Mouse (Mus musculus) granulocyte monocyte progenitor cell, adult 5-6 weeks (primary cell): Measurements from ENCODE around the gene Rhobtb1. TPM values are rescaled to one million over a fixed set of nuclear protein-coding genes. Genes with fewer than 3 reads are reported as not detected.

Source experiments
- ATAC-seq: replicated peaks from 2 replicates; pipeline ENCODE4 v1.8.0; 2016; ENCODE audit warnings: mild to moderate bottlenecking, moderate TSS enrichment, inconsistent platforms; ENCODE audit not compliant: poor library complexity, severe bottlenecking
- total RNA-seq, 2 experiments: library from RNA; stranded (forward) in 1 of 2; stranded (reverse) in 1 of 2; fragments of 200-712, 200-1000 nt in 1 of 2; fragments of >200 nt in 1 of 2; fragmentation: Nextera tagmentation in 1 of 2; gene quantifications; 2 replicates each; pipeline ENCODE4 v1.2.3; 2014 to 2017

The Rhobtb1 gene
- total RNA-seq, 2 experiments from 2014 or later: 1.8 to 2.1 TPM

DNA sequence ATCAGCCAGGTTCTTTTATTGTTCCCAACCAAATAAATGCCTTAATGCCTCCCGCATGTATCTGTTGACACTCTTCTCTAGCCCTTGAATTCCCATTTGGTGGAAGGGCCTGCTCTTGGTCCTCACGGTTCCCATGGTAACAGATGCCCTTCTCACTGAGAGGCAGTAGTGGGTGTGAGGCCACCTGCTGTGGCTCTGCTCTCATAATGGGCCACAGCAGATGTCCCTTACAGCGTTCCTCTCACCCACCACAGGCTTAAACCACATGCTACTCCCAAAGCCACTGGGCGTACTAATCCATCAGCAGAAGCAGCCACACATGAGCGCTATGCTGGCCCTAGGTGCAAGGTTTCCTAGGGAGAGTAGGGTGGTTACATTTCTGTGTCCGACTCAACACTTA lies 87.1 kb downstream of the Rhobtb1 start:
- no peak for ATAC-seq

DNA sequence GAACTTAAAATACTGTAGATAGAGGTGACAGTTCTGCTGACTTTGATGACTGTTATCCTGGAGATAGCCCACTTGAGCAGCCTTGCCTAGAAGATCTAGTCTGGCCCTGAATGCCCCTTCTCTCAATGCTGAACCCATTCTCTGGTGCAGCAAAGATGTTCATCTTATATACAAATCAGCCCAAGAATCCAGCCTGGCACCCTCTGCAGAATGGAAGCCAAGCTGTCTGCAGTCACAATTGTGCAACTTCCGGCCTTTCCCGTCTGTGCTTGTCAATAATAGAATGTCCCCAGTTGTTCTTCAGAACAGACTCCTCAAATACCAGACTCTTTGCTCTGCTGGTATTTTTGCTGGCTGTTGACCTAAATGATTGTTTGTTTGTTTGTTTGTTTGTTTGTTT lies 89.3 kb downstream of the Rhobtb1 start:
- ATAC-seq: peak; percentile 72

DNA sequence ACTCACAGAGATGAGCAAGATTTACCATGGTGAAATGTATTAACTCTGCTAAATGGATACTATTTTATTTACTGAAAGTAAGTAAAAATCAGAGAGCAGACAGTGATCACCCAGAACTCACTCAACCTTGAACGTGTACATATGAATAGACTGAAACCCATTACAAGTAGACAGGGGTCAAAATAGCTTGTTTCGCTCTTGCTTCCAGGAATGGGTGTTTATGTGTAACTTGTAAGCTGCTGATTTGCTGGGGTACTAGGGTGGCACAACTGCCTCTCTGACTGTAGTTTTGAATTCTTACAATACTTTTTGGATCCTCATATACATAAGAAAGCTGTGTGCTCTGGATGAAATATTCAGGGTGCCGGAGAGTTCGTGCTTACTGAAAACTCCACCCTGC lies 93.9 kb downstream of the Rhobtb1 start:
- no peak for ATAC-seq

DNA sequence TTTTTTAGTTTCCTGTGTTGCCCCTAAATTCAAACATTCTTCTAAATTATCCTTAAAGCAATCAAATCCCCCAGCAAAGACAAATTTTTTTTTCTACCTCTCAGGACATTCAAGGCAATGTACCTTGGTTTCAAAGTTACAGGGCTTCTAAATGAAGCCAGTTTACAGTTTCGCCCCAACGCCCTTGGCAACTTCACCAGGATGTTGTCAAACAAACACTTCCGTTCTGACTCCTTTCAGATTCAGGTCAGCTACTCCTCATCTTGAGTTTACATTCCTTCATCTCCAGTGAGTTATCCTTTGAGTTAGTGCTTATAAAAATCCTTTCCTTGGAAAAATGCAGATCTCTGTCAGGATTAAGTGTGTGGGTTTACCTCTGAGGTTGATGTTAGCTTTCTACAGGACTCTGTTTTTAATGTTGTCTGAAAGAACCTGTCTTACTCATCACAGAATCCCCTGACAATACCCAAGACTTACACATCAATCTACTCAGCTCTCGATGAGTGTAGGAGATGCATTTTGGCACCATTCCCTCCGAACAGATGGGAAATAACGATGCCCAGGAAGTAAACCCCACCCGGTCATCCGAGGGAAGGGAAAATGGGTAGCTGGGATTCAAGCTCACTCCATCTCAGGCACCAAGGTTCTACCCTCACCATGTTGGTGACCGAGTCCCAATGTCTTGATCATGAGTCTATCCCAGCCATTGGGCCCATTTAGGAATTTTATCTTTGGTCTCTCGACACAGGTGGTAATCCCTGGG lies 94.9 kb downstream of the Rhobtb1 start:
- ATAC-seq: no peak

DNA sequence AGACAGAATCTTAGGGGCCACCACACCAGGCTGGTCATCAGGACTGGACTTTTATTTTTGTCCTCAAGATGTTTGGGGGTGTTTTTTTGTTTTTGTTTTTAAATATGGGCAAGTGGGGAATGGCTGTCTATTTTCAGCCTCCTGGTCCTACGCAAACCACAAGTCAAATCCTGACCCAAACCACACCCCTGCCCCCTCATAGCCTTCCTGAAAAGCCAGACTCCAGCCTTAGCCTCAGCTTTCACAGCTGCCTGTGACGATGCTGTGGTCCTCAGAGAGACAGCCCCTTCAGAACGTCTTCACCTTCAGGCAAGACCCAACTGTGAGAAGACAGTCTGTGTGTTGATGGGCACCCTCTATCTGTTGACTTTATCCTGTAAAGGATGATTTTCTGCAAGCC lies 95.5 kb downstream of the Rhobtb1 start:
- ATAC-seq: peak; percentile 65

DNA sequence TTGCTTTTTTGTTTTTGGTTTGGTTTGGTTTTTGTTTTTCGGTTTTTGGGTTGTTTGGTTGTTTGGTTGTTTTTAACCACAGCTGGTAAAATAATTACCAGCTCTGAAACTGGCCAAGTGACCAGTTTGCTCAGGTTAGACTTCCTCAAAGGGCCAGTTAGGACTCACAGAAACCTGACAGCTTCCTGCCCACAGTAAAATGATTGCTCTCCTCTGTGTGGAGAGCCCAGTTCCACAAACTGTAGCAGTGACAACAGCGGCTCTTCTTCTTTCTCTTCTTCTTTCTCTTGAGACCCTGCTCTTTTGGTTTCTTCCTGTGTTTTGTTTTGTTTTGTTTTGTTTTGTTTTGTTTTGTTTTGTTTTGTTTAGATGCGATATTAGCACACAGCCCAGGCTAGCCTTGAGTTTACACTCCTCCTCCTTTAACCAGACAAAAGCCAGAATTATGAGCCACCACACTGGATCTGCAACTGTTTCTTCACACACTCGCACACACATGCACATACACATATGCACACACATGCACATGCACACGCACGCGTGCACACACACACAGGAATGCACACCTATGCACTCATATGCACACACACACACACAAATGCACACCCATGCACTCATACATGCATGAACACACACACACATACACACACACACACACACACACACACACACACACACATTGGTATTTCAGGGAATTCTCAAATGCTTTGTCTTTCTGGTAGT lies 96.2 kb downstream of the Rhobtb1 start:
- peak; percentile 78 for ATAC-seq

DNA sequence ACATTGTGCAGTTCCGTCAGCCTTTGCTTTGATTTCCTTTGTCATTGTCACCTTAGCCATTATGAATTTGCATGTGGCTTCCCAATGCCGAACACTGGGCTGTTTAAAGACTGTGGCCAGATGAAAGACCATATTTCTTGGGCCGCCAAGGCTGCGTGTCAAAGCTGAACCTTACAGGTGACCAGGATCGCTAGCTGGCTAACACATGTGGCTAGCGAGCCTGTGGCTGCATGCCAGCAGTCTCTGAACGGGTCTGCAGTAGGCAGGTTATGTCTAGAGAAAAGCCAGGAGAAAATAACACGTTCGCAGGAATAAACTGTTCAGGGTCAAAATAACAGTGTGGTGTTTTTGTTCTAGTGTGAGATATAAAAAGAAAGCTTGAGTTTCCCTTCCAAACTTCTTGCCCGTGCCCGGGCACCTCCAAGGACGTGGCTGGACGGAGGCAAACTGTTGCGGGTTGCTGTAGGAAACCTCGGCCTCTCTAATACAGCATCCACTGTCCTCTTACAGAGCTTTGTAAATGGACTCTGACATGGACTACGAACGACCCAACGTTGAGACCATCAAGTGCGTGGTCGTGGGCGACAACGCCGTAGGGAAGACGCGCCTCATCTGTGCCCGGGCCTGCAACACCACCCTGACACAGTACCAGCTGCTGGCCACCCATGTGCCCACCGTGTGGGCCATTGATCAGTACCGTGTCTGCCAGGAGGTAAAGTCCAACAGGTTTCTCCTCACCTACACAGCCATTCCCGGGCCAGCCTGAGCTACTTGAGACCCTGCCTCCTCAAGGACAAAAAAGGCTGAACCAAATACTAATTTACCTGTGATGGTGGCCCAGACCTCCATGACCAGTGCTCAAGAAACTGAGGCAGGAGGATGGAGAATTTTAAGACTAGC lies 97.3 kb downstream of the Rhobtb1 start:
- ATAC-seq: no peak

DNA sequence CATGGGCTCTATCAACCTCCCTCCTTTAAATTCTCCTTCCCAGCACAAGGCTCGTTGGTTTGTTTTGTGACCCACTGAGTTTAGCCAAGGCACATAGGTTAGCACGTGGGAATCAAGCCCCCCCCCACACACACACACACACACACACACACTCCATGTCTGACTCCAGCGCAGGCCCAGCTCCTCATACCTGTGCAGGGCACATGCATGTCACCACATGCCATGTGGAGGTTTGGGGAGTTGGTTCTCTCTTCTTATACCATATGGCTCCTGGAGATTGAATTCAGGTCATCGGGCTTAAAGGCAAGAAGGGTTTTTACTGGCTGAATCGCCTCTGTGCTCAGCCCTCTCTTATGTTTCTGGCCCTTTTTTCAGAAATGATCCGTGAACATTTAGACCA lies 100.0 kb downstream of the Rhobtb1 start:
- ATAC-seq: no peak

DNA sequence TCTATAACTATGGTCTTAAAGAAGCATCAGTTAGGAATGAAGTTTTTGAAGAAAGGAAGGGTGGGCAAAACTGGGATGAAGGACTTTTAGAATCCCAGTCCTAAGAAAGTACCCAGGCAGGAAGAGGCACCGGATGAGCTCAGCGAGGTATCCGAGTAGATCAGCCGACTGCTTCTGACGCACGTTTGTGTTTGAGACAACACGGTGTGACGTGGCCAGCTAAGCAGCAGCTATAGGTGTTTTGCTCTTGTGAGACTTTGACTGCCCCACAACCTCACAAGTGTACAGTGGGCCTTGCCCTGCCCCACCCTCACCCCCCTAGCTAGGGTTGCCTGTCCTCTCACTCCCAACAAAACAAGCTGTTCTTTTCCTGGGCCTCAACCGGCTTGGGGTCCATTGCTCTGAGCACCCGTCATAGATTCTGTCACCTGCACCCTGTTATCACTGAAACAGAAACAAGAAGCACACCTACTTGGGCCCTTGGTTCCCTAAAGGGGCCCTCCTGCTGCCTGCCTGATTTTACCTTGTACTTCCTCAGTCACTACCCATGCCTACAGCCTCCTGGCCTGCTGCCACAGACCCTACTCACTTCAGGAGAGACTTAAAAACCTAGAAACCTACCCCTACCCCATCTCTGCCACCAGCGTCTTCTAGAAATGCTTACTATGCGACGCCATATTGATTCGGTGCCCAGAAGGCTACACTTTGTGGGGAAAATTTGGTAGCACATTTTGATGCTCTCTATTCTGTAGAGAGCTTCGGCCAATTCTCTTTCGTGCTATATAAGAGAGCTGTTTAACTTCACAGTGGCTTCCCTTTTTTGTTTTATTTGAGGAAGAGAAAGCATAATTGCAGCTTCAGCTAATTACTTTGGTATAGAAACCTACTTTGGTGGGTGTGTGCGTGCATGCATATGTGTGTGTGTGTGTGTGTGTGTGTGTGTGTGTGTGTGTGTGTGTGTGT lies 101.2 kb downstream of the Rhobtb1 start:
- ATAC-seq: peak; percentile 63

DNA sequence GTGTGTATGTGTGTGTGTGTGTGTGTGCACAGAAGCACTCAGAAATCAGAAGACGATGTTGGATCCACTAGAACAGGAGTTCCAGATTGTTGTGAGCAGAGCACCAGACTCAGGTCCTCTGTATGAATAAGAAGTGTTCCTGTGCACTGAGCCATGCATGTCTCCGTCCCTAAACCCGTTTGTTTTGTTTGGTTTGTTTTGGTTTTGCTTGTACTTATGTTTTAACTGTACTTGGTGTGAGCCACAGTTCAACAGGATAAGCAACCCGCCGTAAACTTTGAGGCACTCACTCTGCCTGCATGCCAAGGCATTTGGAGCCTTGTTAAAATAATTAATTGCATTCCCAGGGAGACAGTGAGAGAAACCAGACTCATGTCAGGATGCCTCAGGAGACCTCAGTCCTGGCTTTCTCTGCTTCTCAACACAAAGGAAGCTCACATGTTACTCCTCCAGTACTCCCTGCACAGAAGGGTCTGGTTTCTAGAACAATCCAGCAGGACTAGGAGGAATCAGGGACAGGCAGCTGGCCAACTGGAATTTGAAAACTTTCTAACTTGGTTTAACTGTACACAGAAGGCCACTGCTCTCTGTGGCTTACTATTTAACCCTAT lies 101.9 kb downstream of the Rhobtb1 start:
- no peak for ATAC-seq

DNA sequence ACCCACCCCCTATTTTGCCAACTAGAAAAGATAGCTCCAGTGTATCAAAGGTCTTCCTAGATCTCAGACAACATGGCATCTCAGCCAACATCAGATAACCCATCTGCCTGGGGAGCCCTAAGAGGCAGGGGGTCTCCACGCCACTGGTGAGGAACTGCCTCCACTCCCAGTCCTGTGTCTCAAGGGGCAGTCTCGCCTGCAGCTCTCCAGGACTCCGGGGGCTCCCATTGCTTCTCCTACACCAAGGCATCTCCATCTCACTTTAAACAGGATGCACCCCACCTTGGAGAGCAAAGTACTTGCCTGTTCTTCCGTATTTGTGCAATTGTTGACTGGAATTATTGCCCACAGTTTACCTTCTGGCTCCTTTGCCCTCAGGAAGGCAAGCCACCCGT lies 102.4 kb downstream of the Rhobtb1 start:
- no peak for ATAC-seq

DNA sequence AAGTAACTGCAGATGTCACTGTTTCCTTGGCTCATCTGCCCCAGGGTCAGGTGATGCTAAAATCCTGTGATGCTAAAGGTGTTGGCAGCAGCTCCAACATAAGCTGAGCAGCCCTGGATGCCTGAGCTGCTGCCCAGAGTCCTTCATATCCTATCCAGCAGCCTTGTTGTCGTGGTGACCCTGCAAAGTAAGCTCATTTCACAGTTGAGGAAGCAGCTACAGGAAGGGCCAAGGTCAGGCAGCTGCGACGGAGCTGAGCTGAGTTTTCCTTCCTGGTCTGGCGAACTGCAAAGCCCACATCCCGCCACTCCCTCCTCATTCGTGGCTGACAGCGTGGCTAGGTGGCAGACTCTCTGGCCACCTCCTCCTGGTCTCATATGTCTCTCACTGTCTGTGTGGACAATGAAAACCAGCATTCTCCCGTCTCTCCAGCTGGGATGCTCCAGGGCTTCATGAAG lies 103.2 kb downstream of the Rhobtb1 start:
- ATAC-seq: peak; percentile 68

DNA sequence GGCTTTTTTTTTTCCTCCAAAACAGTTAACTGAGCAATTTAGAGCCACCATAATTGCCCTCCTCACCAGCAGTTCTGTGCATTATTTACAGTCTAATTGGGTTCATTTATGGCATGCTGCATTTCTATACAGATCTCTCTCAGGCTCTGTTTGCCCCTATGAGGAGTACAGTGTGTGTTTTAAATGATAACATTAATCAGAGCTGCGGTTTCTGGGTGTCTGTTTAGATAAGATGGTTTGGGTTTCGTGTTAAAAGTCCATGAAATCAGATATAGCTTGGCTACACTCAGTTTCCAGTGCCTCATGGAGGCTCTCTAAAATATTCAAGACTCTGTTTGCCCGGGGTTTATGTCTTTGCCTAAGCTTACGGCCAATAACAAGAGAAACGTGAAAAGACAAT lies 104.4 kb downstream of the Rhobtb1 start:
- no peak for ATAC-seq

DNA sequence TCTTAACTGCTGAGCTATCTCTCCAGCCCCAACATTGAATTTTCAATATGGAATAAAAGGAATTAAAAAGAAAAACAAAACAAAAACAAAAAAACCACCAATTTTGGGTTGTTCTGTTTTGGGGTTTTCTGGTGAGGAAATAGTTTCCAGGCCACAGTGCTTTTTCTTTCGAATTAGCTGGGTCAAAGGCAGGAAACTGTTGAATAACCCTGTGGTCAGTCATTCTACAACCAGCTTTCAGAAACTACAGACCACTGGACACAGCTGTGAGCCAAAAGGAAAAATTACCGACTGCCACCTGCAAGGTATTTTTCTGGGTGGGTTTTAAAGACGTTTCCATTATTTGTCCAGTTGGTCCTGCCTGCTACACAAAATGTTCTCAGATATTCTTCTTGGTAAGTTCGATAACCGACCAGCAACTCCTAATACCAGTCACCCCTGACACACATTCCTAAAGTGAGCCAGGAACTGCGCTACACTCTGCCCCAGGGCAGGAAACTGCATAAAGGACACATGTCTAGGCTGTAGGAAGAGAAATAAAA lies 106.4 kb downstream of the Rhobtb1 start:
- peak; percentile 45 for ATAC-seq

DNA sequence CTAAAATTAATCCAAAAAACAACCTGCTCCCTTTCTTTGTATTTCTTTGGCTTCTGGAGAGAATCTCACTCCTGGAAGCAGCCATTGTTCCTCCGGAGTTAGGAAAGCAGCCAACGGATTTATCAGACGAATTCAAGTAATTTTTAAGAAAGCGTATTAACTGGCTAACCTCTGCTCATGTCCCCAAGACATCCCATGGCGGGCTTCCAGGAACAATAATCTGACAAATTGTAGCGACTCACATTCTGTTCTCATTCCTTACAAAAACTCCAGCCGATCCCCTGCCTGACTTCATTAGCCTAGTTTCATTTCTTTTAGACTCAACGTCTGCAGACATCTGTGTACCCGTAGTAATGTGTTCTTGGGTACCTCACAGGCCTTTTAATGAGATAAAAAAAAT lies 107.4 kb downstream of the Rhobtb1 start:
- ATAC-seq: no peak

DNA sequence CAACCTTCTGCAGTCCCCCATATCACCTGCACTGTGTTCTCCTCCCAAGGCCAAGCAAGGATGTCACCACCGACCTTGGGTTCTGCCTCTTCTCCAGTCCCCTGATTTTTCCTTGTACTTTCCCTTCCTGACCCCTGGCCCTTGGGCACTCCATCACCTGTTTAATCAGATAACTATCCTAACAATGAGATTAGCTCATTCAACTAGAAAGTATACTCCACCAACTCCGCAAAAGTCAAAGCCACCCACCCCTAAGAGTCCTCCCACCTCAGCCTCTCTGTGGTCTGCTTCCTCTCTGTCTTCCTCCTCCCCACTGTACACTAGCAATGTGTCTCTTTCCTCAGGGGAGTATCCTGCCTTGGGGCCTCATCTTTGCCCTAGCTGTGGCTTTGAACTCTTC lies 107.9 kb downstream of the Rhobtb1 start:
- no peak for ATAC-seq

DNA sequence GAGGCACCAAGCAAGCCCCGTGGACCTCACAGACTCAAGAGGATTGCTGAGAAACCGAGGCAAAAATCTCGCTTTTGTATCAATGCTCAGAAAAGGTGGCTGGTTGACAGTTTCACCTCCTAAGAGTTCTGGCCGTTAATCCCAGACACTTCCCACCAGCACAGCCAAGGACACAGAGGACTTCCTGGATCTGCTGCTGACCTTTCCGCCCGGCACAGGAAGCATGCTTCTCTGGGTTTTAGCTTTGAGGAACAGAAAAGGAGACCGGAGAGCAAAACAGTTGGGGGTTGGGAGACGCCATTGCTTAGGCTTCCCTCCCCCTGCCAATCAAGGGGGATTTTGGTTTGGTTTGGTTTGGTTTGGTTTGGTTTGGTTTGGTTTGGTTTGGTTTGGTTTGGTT lies 108.7 kb downstream of the Rhobtb1 start:
- ATAC-seq: no peak

DNA sequence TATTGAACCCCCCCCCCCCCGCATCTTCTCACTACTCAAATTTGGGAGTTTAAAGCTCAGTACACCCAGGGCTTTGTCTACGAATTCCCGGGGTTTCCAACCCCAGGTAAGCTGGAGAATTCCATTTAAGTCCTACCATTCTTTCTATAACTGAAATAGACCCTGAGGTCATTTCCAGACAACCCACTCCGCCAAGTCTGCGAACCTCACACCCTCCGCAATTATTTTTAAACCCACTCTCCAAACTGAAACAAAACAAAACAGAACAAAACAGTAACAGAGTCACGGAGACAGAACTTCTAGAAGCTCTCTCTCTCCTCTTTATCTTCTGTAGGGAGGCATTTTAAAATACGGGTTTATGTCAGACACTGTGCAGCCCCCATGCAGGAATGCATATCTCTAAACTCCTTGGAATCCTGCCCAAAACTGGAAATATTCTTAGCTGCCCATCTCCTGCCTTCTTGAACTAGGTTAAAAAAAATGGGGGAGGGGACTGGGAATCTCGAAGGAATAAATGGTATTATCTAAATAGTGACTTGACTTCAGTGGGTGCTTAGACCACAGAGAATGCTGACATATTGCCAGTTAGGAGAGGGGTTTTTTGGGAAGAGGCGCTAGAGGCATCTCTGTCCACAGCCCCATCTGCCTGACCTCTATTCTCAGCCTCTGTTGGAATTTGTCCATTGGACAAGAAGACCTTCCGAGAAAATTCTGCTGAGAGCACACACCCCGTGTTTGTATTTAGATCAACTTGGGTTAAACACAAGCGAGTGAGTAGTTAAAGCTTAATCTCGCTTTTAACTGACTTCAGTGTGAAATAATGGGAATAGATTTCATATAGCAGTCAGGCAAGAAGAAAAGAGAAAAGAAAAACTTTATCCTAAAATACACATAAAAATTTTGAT lies 111.9 kb downstream of the Rhobtb1 start:
- ATAC-seq: no peak
